Mouse (Mus musculus) small intestine, adult 2 months (tissue): Measurements from ENCODE around the gene Col4a2. TPM values are rescaled to one million over a fixed set of nuclear protein-coding genes. Genes with fewer than 3 reads are reported as not detected.

Experiments
- H3K27ac ChIP-seq: fragments of 200-500 bp; 2 replicates; pipeline ENCODE4 v1.5.1; 2012; ENCODE audit warnings: low read depth, low read length, control low read depth, inconsistent platforms; ENCODE audit not compliant: insufficient read depth
- H3K27me3 ChIP-seq: fragments of 200-500 bp; 2 replicates; pipeline ENCODE4 v1.6.1; 2012; ENCODE audit warnings: mild to moderate bottlenecking, moderate library complexity, low read length, inconsistent platforms; ENCODE audit not compliant: control insufficient read depth, insufficient read depth
- H3K36me3 ChIP-seq: fragments of 200-500 bp; 2 replicates; pipeline ENCODE4 v1.6.1; 2012; ENCODE audit warnings: mild to moderate bottlenecking, low read length, control low read depth, inconsistent platforms; ENCODE audit not compliant: control insufficient read depth, insufficient read depth
- H3K4me1 ChIP-seq: fragments of 200-500 bp; 2 replicates; pipeline ENCODE4 v1.6.1; 2012; ENCODE audit warnings: low read length, inconsistent platforms, mixed read lengths; ENCODE audit not compliant: control insufficient read depth, insufficient read depth, insufficient read length
- H3K4me3 ChIP-seq: fragments of 200-500 bp; 2 replicates; pipeline ENCODE4 v1.5.1; 2012; ENCODE audit warnings: low read depth, mild to moderate bottlenecking, control low read depth, inconsistent platforms, low read length, moderate library complexity
- CTCF ChIP-seq: fragments of 200-500 bp; IDR thresholded peaks from 2 replicates; pipeline ENCODE4 v1.5.1; 2012; ENCODE audit warnings: low read depth, mild to moderate bottlenecking, control low read depth, inconsistent platforms, low read length, moderate library complexity, mixed read lengths; ENCODE audit not compliant: insufficient replicate concordance, insufficient read length; ENCODE audit errors: extremely low read depth
- POLR2A ChIP-seq: fragments of 200-500 bp; IDR thresholded peaks from 2 replicates; pipeline ENCODE4 v1.6.1; 2012; ENCODE audit warnings: low read depth, mild to moderate bottlenecking, control low read depth, inconsistent platforms, low read length, moderate library complexity
- WGBS: fragments of 180-500 bp; shearing (Covaris S2); methylation state at CpG from one replicate; pipeline ENCODE4 v1.1.7; 2018; 5-methylcytosine and 5-hydroxymethylcytosine counted together
- polyA plus RNA-seq: library from polyadenylated mRNA; depleted of rRNA; stranded (reverse); fragments of >200 nt; gene quantifications from 2 replicates; pipeline ENCODE4 v1.2.3, GENCODE M21; 2012

Gene Col4a2
- polyA plus RNA-seq, 1 experiment, result 35.6 TPM

DNA sequence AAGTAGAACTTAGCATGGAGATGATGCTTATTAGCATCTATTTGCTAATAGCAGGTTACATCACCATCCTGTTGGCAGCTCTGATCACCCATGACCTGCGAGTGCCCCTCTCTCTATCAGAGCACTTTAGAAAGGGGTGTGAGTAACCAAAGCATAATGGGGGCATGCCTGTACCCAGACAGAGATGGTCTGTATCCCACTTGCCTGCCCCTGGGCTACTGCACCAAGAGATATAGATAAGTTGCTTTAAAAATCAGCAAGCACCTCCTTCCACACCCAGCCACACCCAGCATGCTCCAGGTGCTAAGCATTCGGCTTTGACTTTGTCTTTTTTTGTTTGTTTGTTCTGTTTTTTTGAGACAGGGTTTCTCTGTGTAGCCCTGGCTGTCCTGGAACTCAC is 163.3 kb downstream of the Col4a2 start:
- Histone ChIP-seq H3K27ac (peak overlapping the region; percentile 90; the same call in 1 of the 2 replicates), H3K27me3 (no peaks in the 10 kb centered on the region), H3K4me3 (peak overlapping the region; percentile 73), H3K4me1 (peaks cover 29% of the 10 kb centered on the region), H3K36me3 (peaks cover under 1% of the 10 kb centered on the region; the same call in 1 of the 2 replicates)
- WGBS, result 28% methylated on average over 2 of the region's 2 CpGs
- TF ChIP-seq CTCF (no peak), POLR2A (no peak)

DNA sequence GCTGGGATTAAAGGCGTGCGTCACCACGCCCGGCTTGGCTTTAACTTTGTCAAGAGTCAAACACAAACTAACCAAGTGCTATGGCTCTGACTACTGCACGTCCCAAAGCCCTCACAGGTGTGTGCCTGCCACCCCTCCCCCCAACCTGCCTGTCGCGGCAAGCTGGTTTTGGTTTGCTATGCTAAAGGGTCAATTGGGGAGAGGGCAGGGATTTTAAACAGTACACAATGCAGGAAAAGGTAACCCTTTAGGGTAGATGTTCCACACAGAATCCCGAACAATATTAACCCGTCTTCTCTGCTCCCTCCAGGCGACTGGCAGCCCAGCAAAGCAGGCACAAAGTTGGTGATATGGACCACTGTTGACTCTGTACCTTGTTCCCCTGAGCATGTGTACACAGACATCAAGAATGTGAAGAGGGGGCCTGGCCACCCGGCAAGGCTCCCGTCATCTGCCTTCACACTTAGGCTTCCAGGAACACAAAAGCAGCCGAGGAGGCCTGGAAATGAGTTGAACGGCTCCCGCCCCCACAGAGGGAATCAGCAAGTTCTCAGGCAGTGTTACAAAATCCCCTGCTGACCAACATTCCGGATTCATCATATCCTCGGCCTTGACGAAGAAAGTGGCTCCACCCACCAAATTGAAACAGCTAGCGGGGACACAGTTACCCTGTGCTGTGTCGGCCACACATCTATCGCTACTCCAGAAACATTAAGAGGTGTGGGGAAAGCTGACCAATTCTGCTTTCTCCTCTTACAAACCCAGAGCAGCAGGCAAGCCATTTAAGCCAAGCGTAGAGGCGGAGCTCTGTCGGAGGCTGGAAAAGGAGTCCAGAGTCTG is 164.0 kb downstream of the Col4a2 start:
- Histone ChIP-seq H3K27me3 (no peaks in the 10 kb centered on the region), H3K4me3 (peak overlapping the region; percentile 73), H3K27ac (peak overlapping the region; percentile 90), H3K4me1 (peaks cover 25% of the 10 kb centered on the region), H3K36me3 (no peaks in the 10 kb centered on the region)
- WGBS, result 9% methylated on average over 24 of the region's 24 CpGs
- TF ChIP-seq CTCF (no peak), POLR2A (no peak)

DNA sequence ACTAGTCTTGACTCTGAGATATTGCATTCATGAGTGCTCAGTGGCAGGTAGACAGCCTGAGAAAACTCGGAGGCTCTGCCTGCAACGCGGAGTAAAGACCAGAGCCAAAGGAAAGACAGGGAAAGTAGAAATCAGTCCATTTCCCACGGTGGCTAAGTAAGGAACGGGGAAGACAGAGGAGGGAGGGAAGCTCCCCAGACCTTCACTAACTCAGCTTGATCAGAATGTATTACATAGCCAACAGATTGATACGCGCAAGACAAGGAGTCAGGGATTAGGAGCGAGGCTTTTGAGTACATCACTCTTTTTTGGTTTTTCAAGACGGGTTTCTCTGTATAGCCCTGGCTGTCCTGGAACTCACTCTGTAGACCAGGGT is 164.6 kb downstream of the Col4a2 start:
- no peaks in the 10 kb centered on the region for H3K27me3 ChIP-seq
- H3K27ac ChIP-seq, result peak overlapping the region; percentile 90
- H3K4me3 ChIP-seq, result peak overlapping the region; percentile 73
- no peaks in the 10 kb centered on the region for H3K36me3 ChIP-seq
- TF ChIP-seq POLR2A (peak; percentile 47; the same call in 1 of the 2 replicates), CTCF (no peak)
- 8% methylated on average over 9 of the region's 9 CpGs for WGBS
- H3K4me1 ChIP-seq, result peaks cover 25% of the 10 kb centered on the region

DNA sequence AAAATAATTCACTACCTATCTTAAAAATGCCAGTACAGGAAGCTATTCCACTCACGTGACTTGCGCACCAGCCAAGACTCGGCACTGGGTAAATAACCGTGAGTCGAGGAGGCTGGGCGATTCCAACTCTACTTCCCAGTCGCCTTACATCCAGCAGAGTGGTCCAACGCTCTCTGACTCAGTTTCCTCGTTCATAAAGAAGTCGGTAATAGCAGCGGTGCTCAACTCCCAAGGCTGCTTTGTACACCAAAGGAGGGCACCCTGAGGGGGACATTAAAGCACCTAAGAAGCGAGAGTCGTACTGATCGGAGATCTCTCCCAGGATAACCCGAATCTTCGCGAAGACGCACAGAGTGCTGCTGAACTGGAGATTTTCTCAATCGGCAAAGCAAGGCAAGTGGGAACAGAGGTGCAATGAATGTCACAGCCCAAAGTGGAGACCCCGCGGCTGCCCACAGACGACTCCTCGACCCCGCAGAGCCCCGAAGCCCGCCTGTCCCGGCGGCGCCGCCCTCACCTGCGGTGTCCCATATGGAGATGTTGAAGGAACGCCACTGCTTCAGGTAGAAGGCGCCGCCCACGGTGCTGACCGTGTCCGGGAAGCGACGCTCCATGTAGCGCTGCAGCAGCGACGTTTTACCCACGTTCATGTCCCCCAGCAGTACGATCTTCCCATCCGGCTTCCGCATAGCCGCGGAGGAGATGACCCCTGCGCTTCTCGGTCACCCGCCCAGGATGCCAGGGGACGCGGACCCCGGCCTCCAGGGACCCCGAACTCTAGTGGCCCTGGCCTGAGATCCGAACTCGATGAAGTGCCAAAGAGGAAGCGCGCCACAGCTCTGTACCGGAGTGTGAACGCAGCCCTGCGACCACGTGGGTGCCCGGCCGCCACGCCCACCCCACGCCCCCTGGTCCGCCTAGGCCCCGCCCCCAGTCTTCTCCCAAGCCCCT is 165.5 kb downstream of the Col4a2 start, which contains the start of gene Rab20:
Rab20 (minus strand) TSS at position 900 of the 951 bp plus-strand sequence.
- H3K27ac ChIP-seq, result peak within 1 kb of the TSS; percentile 90
- TF ChIP-seq POLR2A, result peak; percentile 39; the same call in 1 of the 2 replicates
- no peak for TF ChIP-seq CTCF
- WGBS, result under 1% methylated on average over 69 of the region's 69 CpGs

DNA sequence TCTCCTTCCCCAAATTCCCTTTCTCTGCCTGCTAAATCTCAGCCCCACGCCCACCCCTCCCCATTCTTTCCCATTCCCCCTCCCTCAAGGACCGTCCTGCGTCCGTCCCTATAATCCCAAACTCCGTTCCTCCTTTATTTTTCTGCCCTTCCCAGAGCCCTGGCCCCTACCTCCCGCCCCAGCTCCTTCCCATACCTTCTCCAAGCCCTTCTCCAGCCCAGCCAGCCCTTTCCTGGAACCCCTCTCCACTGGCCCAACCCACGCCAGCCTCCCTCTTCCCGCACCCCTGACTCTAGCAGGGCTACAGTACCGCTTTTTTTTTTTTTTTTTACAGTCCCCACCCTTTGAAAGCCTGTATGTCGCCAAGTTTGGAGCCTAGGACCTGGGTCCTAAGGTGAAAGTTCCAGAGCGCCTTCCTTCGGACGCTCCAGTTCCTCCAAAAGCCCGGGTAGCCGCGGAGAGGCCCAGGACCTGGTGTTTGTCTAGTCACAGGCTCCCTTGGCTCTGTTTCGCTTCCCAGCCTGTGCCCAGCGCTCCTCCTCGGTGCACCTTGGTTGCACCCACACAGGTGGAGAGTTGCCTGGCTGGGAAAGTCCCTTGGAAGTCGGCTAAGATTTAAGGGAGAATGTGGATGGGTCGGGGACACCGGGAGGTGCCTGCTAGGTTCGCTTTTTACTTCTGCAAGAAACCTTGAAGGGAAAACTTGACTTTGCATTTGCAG is 166.4 kb downstream of the Col4a2 start:
- TF ChIP-seq POLR2A, result no peak
- TF ChIP-seq CTCF, result no peak
- Histone ChIP-seq H3K36me3 (no peaks in the 10 kb centered on the region), H3K4me3 (peak overlapping the region; percentile 73), H3K4me1 (peaks cover 17% of the 10 kb centered on the region), H3K27me3 (no peaks in the 10 kb centered on the region), H3K27ac (peak overlapping the region; percentile 32; the same call in 1 of the 2 replicates)
- WGBS, result 6% methylated on average over 22 of the region's 23 CpGs

More for the DNA sequence above, 165.5 kb downstream of the Col4a2 start, which contains the start of gene Rab20:
- peak within 1 kb of the TSS; percentile 73 for H3K4me3 ChIP-seq
- H3K36me3 ChIP-seq, result no peaks in the 10 kb centered on the region
- peaks cover 25% of the 10 kb centered on the region for H3K4me1 ChIP-seq
- no peaks in the 10 kb centered on the region for H3K27me3 ChIP-seq

DNA sequence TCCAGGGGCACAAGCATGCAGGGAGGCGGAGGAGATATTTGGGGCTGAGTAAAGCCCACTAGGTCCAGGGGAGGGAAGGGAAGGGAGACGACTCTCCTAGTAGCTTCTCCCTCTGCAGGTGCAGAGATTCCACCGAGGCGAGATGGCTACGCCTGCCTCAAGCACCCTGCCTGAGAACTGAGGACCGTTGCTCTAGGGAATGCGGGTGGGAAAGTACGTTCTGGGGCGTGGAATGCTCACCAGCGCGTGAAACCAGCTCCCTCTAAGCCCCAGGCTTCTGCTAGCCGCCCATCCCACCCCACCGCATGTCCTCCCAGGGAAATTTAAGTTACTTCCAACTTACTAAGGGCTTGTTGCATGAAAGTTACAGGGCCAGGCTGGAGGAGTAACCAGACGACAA is 167.0 kb downstream of the Col4a2 start:
- TF ChIP-seq POLR2A, result no peak
- no peak for TF ChIP-seq CTCF
- Histone ChIP-seq H3K4me3 (no peak overlapping the region), H3K4me1 (peaks cover 16% of the 10 kb centered on the region), H3K27ac (no peak overlapping the region), H3K36me3 (no peaks in the 10 kb centered on the region), H3K27me3 (no peaks in the 10 kb centered on the region)
- WGBS, result 60% methylated on average over 14 of the region's 14 CpGs
